Mouse (Mus musculus) lung, embryonic 14.5 days (tissue): ENCODE results near the gene Dock9. TPM values are rescaled to one million over a fixed set of nuclear protein-coding genes. Genes with fewer than 3 reads are reported as not detected.

ENCODE experiments used
- ATAC-seq: fragments of 200-750 bp; cut with Nextera tagmentation; 2 replicates; pipeline ENCODE4 v1.8.0; 2017; ENCODE audit warnings: mild to moderate bottlenecking, moderate TSS enrichment, moderate library complexity; ENCODE audit not compliant: insufficient read depth
- DNase-seq: peaks from one replicate; pipeline ENCODE4 v3.0.0-alpha.2; 2015
- H3K27ac ChIP-seq: fragments of 300-500 bp; sonication (generic); 2 replicates; pipeline ENCODE4 v1.5.1; 2014; ENCODE audit warnings: low read depth, mild to moderate bottlenecking, moderate library complexity
- H3K27me3 ChIP-seq: fragments of 300-500 bp; sonication (generic); 2 replicates; pipeline ENCODE4 v1.6.1; 2014; ENCODE audit warnings: low read length, control low read depth; ENCODE audit not compliant: insufficient read depth
- H3K36me3 ChIP-seq: fragments of 300-500 bp; sonication (generic); 2 replicates; pipeline ENCODE4 v1.6.1; 2014; ENCODE audit warnings: control low read depth; ENCODE audit not compliant: insufficient read depth
- H3K4me1 ChIP-seq: fragments of 300-500 bp; sonication (generic); 2 replicates; pipeline ENCODE4 v1.6.1; 2014; ENCODE audit warnings: antibody characterized with exemption, control low read depth; ENCODE audit not compliant: insufficient read depth
- H3K4me2 ChIP-seq: fragments of 300-500 bp; sonication (generic); 2 replicates; pipeline ENCODE4 v1.6.1; 2014; ENCODE audit warnings: mild to moderate bottlenecking
- H3K4me3 ChIP-seq: fragments of 300-500 bp; sonication (generic); 2 replicates; pipeline ENCODE4 v1.5.1; 2014; ENCODE audit warnings: low read depth, low read length
- H3K9ac ChIP-seq: fragments of 300-500 bp; sonication (generic); 2 replicates; pipeline ENCODE4 v1.6.1; 2014
- H3K9me3 ChIP-seq: fragments of 300-500 bp; sonication (generic); 2 replicates; pipeline ENCODE4 v1.6.1; 2016; ENCODE audit warnings: low read depth, low read length, control low read depth
- CTCF ChIP-seq: IDR thresholded peaks from 2 replicates; pipeline ENCODE4 v1.5.1; 2016; ENCODE audit warnings: antibody characterized with exemption, low read depth
- WGBS: fragments of 180-500 bp; shearing (Covaris S2); extraction: QIAGEN DNeasy Blood & Tissue Kit; methylation state at CpG from one replicate; pipeline ENCODE4 v1.1.7; 2014; 5-methylcytosine and 5-hydroxymethylcytosine counted together
- polyA plus RNA-seq: library from polyadenylated mRNA; unstranded; fragments of >200 nt; fragmentation: Nextera tagmentation; extraction: Ambion mirVana; gene quantifications from 2 replicates; pipeline ENCODE4 v1.2.1, GENCODE M21; 2014

Gene Dock9
- polyA plus RNA-seq, 1 experiment from 2014 or later: 14.6 TPM

DNA sequence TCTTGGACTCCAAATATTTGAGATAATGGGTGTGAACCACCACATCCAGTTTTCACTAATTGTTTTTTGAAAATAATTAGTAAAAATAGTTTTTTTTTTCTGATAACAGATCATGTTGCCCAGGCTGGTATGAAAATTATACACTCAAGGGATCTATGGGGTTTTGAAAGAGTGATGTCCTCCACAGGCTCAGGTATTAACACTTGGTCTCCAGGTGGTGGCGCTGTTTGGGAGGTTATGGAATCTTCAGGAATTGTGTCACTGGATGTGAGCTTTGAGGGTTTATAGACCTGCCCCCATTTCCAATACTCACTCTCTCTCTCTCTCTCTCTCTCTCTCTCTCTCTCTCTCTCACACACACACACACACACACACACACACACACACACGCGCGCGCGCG, 177.5 kb downstream of the Dock9 start:
- Histone ChIP-seq H3K36me3 (0 out of 2 replicates have a peak, but pooled peaks cover 8% of the 10 kb centered on the region), H3K27ac (no peak overlapping the region), H3K9ac (no peak overlapping the region), H3K9me3 (no peaks in the 10 kb centered on the region), H3K4me3 (no peak overlapping the region), H3K27me3 (no peaks in the 10 kb centered on the region), H3K4me2 (no peak overlapping the region), H3K4me1 (no peaks in the 10 kb centered on the region)
- peak; percentile 22; the same call in 1 of the 2 replicates for TF ChIP-seq CTCF
- WGBS: 98% methylated on average over 7 of the region's 7 CpGs
- ATAC-seq (no peak), DNase-seq (no peak)

DNA sequence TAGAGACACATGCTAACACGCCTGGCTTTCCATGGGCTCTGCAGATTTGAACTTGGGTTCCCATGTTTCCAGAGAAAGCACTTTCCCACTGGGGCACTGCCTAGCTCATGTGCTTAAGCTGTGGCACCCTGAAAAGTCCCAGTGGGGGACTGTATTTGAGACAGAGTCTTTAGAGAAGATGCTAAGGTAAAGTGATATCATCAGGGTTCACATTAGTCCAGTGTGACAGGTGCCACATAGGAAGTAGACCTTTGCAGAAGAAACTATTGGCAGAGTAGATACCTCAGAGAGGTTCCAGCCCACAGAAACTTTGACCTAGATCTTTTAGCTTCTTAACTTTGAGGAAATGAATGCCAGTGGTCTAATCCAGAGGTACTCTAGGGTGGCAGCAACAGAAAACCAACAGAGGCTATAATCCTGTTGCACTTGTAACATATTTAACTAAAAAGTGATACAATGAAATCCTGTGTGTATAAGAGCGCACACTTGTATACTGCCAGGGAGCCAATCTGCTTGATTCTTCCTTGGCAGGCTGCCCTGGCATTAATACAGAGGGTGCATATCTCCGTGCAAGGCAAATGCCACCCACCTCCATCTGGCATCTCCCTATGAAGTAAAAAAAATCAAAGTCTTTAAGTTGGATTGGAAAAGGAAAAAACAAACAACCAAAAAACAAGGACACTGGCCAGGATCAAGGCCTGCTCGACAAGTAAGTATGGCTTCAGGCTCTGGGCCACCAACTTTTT, 179.8 kb downstream of the Dock9 start:
- Histone ChIP-seq H3K9ac (no peak overlapping the region), H3K4me2 (no peak overlapping the region), H3K36me3 (0 out of 2 replicates have a peak, but pooled peaks cover 8% of the 10 kb centered on the region), H3K4me1 (no peaks in the 10 kb centered on the region), H3K27me3 (no peaks in the 10 kb centered on the region), H3K4me3 (no peak overlapping the region), H3K27ac (no peak overlapping the region), H3K9me3 (no peaks in the 10 kb centered on the region)
- DNase-seq (no peak), ATAC-seq (no peak)
- WGBS: 78% methylated on average over 4 of the region's 4 CpGs
- no peak for TF ChIP-seq CTCF

DNA sequence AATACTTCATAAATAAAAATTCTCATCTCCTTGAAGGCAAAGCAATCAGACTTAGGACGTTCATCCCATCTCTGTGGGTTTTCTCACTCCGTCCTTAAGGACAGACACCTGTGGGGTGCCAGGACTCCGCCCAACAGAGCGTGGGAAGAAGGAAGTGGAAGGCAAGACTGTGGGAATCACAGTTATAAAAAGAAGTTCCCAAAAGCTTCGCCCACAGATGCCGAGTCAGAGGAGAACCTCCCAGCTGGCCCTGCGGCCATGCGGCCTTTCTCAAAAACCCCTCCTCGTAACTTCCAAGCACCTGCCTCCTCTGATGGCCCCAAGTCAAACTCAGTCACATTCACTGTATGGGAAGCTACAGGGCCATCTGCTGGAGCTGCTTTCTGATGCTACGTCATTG, 182.2 kb downstream of the Dock9 start:
- Histone ChIP-seq H3K27me3 (no peaks in the 10 kb centered on the region), H3K27ac (no peak overlapping the region), H3K4me2 (no peak overlapping the region), H3K9me3 (no peaks in the 10 kb centered on the region), H3K9ac (no peak overlapping the region), H3K4me3 (no peak overlapping the region), H3K36me3 (0 out of 2 replicates have a peak, but pooled peaks cover under 1% of the 10 kb centered on the region), H3K4me1 (no peaks in the 10 kb centered on the region)
- ATAC-seq: no peak
- TF ChIP-seq CTCF: no peak
- DNase-seq: no peak
- WGBS: 80% methylated on average over 10 of the region's 10 CpGs

DNA sequence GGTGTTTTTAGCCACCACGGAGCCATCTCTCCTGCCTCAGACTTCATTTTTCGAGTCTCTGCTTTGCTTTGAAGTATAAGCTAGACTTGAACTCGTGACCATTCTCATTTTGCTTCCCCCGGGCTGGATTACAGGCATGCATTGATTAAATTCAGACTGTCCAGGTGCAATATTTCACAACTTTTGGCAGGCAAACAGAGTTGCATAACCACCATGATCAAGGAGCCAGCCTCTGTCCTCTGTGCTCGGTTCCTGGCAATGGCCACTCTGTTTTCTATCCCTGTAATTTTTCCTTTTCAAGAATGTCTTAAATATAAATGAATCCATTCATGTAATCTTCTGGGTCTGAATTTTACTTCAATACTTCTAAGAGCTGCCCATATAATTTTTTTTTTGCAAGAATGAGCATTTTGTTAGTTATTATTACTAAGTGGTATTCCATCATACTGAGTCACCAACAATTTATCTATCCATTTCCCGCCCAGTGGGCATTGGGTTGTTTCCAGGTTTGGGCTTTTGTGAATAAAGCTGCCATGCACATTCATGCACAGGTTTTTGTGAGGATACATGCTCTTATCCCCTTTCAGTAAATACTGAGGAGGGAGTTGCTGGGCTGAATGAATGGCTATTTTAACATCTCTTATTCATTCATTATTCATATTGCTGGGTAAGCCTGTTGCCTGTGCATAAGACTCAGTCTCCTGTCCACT, 183.0 kb downstream of the Dock9 start:
- no peaks in the 10 kb centered on the region for H3K36me3 ChIP-seq
- H3K27me3 ChIP-seq: no peaks in the 10 kb centered on the region
- H3K4me1 ChIP-seq: no peaks in the 10 kb centered on the region
- no peak for TF ChIP-seq CTCF
- no peak overlapping the region for H3K4me2 ChIP-seq
- H3K4me3 ChIP-seq: no peak overlapping the region
- H3K9me3 ChIP-seq: no peaks in the 10 kb centered on the region
- no peak overlapping the region for H3K27ac ChIP-seq
- no peak overlapping the region for H3K9ac ChIP-seq
- DNase-seq: no peak
- WGBS: 79% methylated on average over 6 of the region's 6 CpGs
- no peak for ATAC-seq

DNA sequence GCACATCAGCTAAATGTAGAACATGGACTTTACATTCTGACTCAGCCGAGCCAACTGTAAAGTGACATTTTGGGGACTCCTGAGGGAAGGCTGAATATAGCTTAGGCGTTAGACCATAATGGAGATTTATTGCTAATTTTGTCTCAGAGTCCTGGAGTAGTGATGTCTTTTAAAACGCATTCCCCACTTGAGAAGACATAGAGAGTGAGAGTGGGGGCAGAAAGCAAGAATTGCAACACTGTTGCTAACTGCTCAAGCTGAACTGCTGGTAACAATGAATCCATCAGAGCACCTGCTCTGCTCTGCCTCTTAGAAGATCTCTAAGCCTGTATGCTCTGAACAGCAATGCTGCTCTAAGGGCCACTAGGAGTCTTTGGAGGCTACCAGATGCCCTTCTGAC, 184.1 kb downstream of the Dock9 start:
- H3K4me3 ChIP-seq: no peak overlapping the region
- H3K4me1 ChIP-seq: no peaks in the 10 kb centered on the region
- DNase-seq: no peak
- H3K4me2 ChIP-seq: no peak overlapping the region
- H3K36me3 ChIP-seq: no peaks in the 10 kb centered on the region
- ATAC-seq: no peak
- no peak overlapping the region for H3K27ac ChIP-seq
- no peak overlapping the region for H3K9ac ChIP-seq
- no peaks in the 10 kb centered on the region for H3K9me3 ChIP-seq
- no peaks in the 10 kb centered on the region for H3K27me3 ChIP-seq
- 71% methylated on average over 3 of the region's 3 CpGs for WGBS
- TF ChIP-seq CTCF: no peak

DNA sequence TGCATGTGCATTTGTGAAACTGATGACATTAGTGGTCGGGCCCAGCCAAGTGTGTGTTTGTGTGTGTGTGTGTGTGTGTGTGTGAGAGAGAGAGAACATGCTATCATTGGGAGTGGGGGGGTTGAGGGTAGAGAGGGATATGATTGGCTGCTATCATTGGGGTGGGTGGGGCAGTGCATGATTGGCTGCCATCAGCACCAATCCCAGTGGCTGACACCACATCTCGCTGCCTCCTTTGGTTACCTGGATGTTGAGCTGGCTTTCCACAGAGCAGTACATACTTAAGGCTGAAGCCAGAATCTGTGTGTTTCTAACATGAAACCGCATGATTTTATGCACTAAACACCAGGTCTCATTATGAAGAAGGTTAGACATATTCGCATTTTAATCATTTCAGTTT, 184.7 kb downstream of the Dock9 start:
- Histone ChIP-seq H3K4me1 (no peaks in the 10 kb centered on the region), H3K9me3 (no peaks in the 10 kb centered on the region), H3K36me3 (no peaks in the 10 kb centered on the region), H3K27me3 (no peaks in the 10 kb centered on the region), H3K4me2 (no peak overlapping the region), H3K27ac (no peak overlapping the region), H3K4me3 (no peak overlapping the region), H3K9ac (no peak overlapping the region)
- ATAC-seq (no peak), DNase-seq (no peak)
- 84% methylated on average over 4 of the region's 4 CpGs for WGBS
- no peak for TF ChIP-seq CTCF

DNA sequence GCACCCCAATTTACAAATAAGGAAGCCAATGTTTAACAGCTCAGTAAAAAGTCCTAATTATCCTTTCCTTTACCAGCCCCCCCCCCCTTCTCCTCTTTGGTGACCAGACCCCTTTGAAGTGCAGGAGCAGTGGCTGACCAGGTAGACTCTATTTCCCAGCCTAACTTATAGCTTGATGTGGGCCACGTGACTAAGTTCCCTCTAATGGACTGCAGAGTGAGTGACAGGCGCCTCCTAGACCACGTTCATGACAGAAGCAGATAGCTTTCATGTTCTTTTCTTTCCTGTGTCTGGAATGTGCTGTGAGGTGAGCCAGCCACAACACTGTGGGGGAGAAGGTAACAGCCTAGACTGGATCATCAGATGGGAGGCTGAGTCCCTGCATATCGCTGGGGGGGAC, 186.1 kb downstream of the Dock9 start:
- Histone ChIP-seq H3K36me3 (no peaks in the 10 kb centered on the region), H3K27ac (no peak overlapping the region), H3K9me3 (no peaks in the 10 kb centered on the region), H3K4me3 (no peak overlapping the region), H3K9ac (no peak overlapping the region), H3K4me1 (no peaks in the 10 kb centered on the region), H3K4me2 (no peak overlapping the region), H3K27me3 (no peaks in the 10 kb centered on the region)
- WGBS: 60% methylated on average over 4 of the region's 4 CpGs
- no peak for TF ChIP-seq CTCF
- no peak for DNase-seq
- ATAC-seq: no peak
